Mouse (Mus musculus): Measurements from ENCODE around the gene Rara.

DNA sequence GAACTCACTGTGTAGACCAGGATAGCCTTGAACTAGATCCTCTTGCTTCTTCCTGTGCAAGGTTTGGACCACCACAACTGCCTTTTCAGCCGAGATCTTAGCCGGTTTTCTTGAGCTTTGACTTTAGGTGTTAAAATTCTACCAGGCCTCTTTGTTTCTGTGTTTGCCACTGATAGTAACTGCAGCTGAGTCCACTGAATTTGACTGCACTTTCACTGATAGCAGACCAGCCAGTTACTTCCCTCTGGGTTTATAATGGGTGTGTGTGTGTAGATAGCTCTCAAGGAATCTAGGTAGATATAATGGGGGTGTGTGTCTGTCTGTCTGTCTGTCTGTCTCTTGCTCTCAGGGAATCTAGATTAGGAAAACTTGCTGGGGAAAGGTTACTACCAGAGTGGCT, 23.0 kb upstream of the Rara start:
- no peak for TF ChIP-seq POLR2A (IDR thresholded peaks at IDR 0.05; ENCODE audit: insufficient read depth, low read depth, low read length)
- TF ChIP-seq CTCF (IDR thresholded peaks at IDR 0.05; ENCODE audit: insufficient read depth, low read depth, low read length), result no peak
